Mouse (Mus musculus): Measurements from ENCODE around the gene Idnk. TPM values are rescaled to one million over a fixed set of nuclear protein-coding genes. Genes with fewer than 3 reads are reported as not detected.

The Idnk gene
- total RNA-seq, 2 experiments from 2014 or later: 9.0 to 10.2 TPM

Other genes with a start within 250 kb of the Idnk start
- 1 to 10 TPM in 1 of 2 experiments, under 1 TPM in 1; 0.78 to 1.4 TPM for gene Spock1, start 249.3 kb upstream of the Idnk start, total RNA-seq (2021)
- gene Klhl3, start 44.1 kb upstream of the Idnk start, total RNA-seq (2021): 1 to 10 TPM; 1.0 to 1.2 TPM
- gene Hnrnpa0, start 29.1 kb upstream of the Idnk start, total RNA-seq (2021): 10 to 100 TPM; 57.3 to 65.1 TPM
- 10 to 100 TPM; 40.7 to 43.2 TPM for gene Ubqln1, start 58.0 kb downstream of the Idnk start, total RNA-seq (2021)
- 10 to 100 TPM; 15.8 to 17.4 TPM for gene Gkap1, start 118.0 kb downstream of the Idnk start, total RNA-seq (2021)
- gene Kif27, start 201.5 kb downstream of the Idnk start, total RNA-seq (2021): under 1 TPM; 0.07 to 0.33 TPM
- 10 to 100 TPM; 10.1 to 10.5 TPM for gene 2210016F16Rik, start 227.6 kb downstream of the Idnk start, total RNA-seq (2021)
- gene Rmi1, start 244.6 kb downstream of the Idnk start, total RNA-seq (2021): 1 to 10 TPM; 5.1 to 5.4 TPM
- 100 to 1,000 TPM; 334 to 386 TPM for gene Hnrnpk, start 245.7 kb downstream of the Idnk start, total RNA-seq (2021)